Mouse (Mus musculus): ENCODE measurements around the gene Lix1l. TPM values are rescaled to one million over a fixed set of nuclear protein-coding genes. Genes with fewer than 3 reads are reported as not detected.
A peak's percentile ranks its signal among the peaks of the same experiment; 100 is the strongest.

Lix1l gene
- total RNA-seq, 2 experiments from 2014 or later: 1.7 TPM

GRCm38 (mm10) chr3:96564633-96565032 lies 36.3 kb upstream of the Lix1l start:
- ATAC-seq (ENCODE audit: poor library complexity, severe bottlenecking): peak; percentile 88

GRCm38 (mm10) chr3:96565105-96565504 lies 35.8 kb upstream of the Lix1l start:
- ATAC-seq (ENCODE audit: poor library complexity, severe bottlenecking): no peak

GRCm38 (mm10) chr3:96566661-96567450 lies 34.1 kb upstream of the Lix1l start:
- no peak for ATAC-seq (ENCODE audit: poor library complexity, severe bottlenecking)

GRCm38 (mm10) chr3:96568605-96569004 lies 32.3 kb upstream of the Lix1l start:
- no peak for ATAC-seq (ENCODE audit: poor library complexity, severe bottlenecking)

GRCm38 (mm10) chr3:96569506-96569905 lies 31.4 kb upstream of the Lix1l start:
- ATAC-seq (ENCODE audit: poor library complexity, severe bottlenecking): no peak

GRCm38 (mm10) chr3:96569966-96570605 lies 30.9 kb upstream of the Lix1l start:
- ATAC-seq (ENCODE audit: poor library complexity, severe bottlenecking): no peak

- ATAC-seq (ENCODE audit: poor library complexity, severe bottlenecking): no peak
These were observed 30.3 kb upstream of the Lix1l start for GRCm38 (mm10) chr3:96570643-96571042.

GRCm38 (mm10) chr3:96571336-96571735 lies 29.6 kb upstream of the Lix1l start:
- no peak for ATAC-seq (ENCODE audit: poor library complexity, severe bottlenecking)

GRCm38 (mm10) chr3:96571896-96572698 lies 28.9 kb upstream of the Lix1l start:
- ATAC-seq (ENCODE audit: poor library complexity, severe bottlenecking): peak; percentile 35

GRCm38 (mm10) chr3:96573611-96574511 lies 27.1 kb upstream of the Lix1l start:
- ATAC-seq (ENCODE audit: poor library complexity, severe bottlenecking): no peak

GRCm38 (mm10) chr3:96575272-96575984 lies 25.5 kb upstream of the Lix1l start:
- no peak for ATAC-seq (ENCODE audit: poor library complexity, severe bottlenecking)

GRCm38 (mm10) chr3:96576005-96576658 lies 24.8 kb upstream of the Lix1l start:
- no peak for ATAC-seq (ENCODE audit: poor library complexity, severe bottlenecking)

GRCm38 (mm10) chr3:96576690-96577541 lies 24.0 kb upstream of the Lix1l start, which contains the start of gene Gm16253:
TSS of gene Gm16253 (plus strand) at chr3:96576984.
- ATAC-seq (ENCODE audit: poor library complexity, severe bottlenecking): peak; percentile 87

- no peak for ATAC-seq (ENCODE audit: poor library complexity, severe bottlenecking)
These were observed 23.4 kb upstream of the Lix1l start for GRCm38 (mm10) chr3:96577566-96577965.

- ATAC-seq (ENCODE audit: poor library complexity, severe bottlenecking): no peak
These were observed 22.2 kb upstream of the Lix1l start for GRCm38 (mm10) chr3:96578561-96579238.

- ATAC-seq (ENCODE audit: poor library complexity, severe bottlenecking): no peak
These were observed 21.7 kb upstream of the Lix1l start for GRCm38 (mm10) chr3:96579239-96579750.

GRCm38 (mm10) chr3:96579885-96580454 lies 21.0 kb upstream of the Lix1l start:
- ATAC-seq (ENCODE audit: poor library complexity, severe bottlenecking): peak; percentile 87
